Mouse (Mus musculus): Measurements from ENCODE around the gene Cyb5r1.

DNA sequence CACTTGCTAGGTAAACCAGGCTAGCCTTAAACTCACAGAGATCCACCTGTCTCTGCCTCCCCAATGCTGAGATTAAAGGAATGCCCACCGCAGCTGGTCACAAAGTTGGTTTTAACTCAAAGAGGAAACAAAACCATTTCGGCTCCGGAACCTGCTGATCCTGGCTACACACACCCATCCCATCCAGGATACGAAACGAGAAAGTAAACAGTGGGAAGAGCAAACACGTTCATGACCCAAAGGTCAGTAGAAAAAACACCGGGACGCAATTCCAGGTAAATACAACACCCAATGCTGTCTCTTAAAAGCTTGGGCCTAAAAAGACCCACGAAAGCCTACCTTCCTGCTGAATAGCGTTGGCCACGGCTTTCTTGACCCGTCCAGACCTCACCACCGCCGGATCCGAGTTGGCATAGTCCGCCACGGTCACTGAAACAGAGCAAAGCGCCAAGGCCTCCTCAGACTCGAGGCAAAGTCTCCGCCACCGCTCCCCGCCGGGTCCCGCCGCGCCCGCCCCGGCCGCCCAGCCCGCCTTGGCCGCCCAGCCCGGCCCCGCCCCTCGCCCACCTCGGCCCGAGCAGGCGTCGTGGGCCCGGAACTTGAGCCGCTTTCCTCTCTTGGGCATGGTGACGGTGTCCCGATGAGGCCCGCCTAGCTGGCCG, 44.0 kb upstream of the Cyb5r1 start:
- TF ChIP-seq POLR2A (IDR thresholded peaks at IDR 0.05; ENCODE audit: borderline replicate concordance, insufficient read depth, low read length) (no peak), CTCF (IDR thresholded peaks at IDR 0.05; ENCODE audit: borderline replicate concordance, insufficient read depth, low read depth, low read length) (no peak)

All from cerebellum, adult 2 months (tissue).